Mouse (Mus musculus): ENCODE results near the gene Sept8. TPM values are rescaled to one million over a fixed set of nuclear protein-coding genes. Genes with fewer than 3 reads are reported as not detected.

Sept8 gene
- 5.9 TPM for polyA plus RNA-seq (2014; fragmentation: Illumina TruSeq; extraction: RNeasy Lipid Tissue Mini Kit (QIAGEN cat#74804); ENCODE audit: low replicate concordance)

GRCm38 (mm10) chr11:53519207-53520121 is at the start of gene Sept8:
Gene Sept8, plus strand, starts transcription at chr11:53519257.

GRCm38 (mm10) chr11:53469968-53470695 is 48.9 kb upstream of the Sept8 start, which contains the start of gene Gm9837:
Gene Gm9837, minus strand, starts transcription at chr11:53470479.

DNA sequence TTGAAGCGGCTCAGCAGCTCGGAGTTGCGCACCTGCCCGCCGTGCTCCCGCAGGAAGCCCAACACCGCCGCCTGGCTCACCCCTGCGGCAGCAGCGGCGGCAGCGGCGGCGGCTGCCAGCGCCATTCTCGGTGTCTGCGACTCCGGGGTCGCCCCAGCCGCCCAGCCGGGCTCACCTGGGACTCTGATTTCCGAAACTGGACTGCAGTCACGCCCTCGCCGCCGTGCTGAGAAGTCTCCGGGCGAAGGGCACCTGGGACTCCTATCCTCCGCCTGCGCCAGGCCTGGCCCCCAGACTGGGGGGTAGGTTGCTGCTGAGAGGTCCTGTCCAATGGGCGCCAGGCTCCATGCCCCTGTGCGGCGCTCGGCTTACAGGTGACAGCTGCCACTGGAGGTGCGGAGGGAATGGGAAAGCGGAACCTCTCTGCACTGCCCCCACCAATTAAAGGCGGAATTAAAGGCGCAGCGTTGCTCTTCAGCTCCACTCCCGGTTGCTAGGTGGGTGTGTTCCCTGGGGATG is 39.2 kb upstream of the Sept8 start, which contains the start of the genes Gm9945 and Sowaha:
Gene Gm9945, plus strand, starts transcription at position 384 of the 519 bp plus-strand sequence.
Gene Sowaha, minus strand, starts transcription at position 492 of the 519 bp plus-strand sequence.

DNA sequence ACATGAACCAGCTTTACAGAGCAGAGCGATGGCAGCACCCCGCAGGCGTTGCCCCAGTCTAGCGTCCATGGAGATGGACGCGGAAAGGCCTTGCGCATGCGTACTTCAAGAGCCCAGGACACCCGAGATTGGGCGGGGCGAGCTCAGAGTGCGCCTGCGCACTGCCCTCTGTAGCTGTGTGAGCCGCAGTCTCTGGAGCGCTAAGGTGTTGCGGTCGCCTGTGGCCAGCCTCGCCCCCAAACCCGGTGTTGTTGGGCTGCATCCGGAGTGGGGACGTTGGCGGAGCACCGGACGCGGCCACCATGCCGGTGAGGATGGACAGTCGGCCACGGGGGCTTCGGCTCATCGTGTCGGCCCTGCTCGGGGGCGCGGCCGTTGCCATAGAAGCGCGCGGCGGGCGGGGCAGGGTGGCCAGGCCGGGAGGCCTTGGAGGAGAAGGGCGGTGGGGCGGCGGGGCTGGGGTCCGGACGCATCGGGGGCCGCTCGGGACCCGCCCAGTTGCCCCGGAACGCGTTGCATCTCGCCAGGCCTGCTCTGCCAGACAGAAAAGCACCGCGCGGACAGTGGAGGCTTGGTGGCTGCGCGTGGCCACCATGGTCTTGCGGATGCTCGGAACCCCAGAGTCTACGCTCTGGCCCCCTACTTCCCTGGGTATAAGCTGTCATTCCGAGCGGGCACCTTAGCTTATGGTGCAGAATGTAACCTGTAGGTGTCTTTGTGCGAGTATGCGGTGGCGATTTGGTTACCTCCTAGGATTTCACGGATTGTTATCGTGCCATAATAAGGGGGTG is 48.4 kb downstream of the Sept8 start, which contains the start of gene Kif3a:
Gene Kif3a, plus strand, starts transcription at position 156 of the 791 bp plus-strand sequence.

Other genes starting within 250 kb of the Sept8 start
- gene Hspa4, start 218.8 kb upstream of the Sept8 start, polyA plus RNA-seq (2014; fragmentation: Illumina TruSeq; extraction: RNeasy Lipid Tissue Mini Kit (QIAGEN cat#74804); ENCODE audit: low replicate concordance) = 506 TPM
- 19.8 TPM for gene Zcchc10, start 194.6 kb upstream of the Sept8 start, polyA plus RNA-seq (2014; fragmentation: Illumina TruSeq; extraction: RNeasy Lipid Tissue Mini Kit (QIAGEN cat#74804); ENCODE audit: low replicate concordance)
- 123 TPM for gene Aff4, start 168.4 kb upstream of the Sept8 start, polyA plus RNA-seq (2014; fragmentation: Illumina TruSeq; extraction: RNeasy Lipid Tissue Mini Kit (QIAGEN cat#74804); ENCODE audit: low replicate concordance)
- gene Leap2, start 96.1 kb upstream of the Sept8 start, polyA plus RNA-seq (2014; fragmentation: Illumina TruSeq; extraction: RNeasy Lipid Tissue Mini Kit (QIAGEN cat#74804); ENCODE audit: low replicate concordance) = 235 TPM
- gene Uqcrq, start 88.4 kb upstream of the Sept8 start, polyA plus RNA-seq (2014; fragmentation: Illumina TruSeq; extraction: RNeasy Lipid Tissue Mini Kit (QIAGEN cat#74804); ENCODE audit: low replicate concordance) = 14.6 TPM
- gene Gdf9, start 88.2 kb upstream of the Sept8 start, polyA plus RNA-seq (2014; fragmentation: Illumina TruSeq; extraction: RNeasy Lipid Tissue Mini Kit (QIAGEN cat#74804); ENCODE audit: low replicate concordance) = not detected
- not detected for gene Gm10447, start 62.1 kb upstream of the Sept8 start, polyA plus RNA-seq (2014; fragmentation: Illumina TruSeq; extraction: RNeasy Lipid Tissue Mini Kit (QIAGEN cat#74804); ENCODE audit: low replicate concordance)
- 0.19 TPM for gene Shroom1, start 62.1 kb upstream of the Sept8 start, polyA plus RNA-seq (2014; fragmentation: Illumina TruSeq; extraction: RNeasy Lipid Tissue Mini Kit (QIAGEN cat#74804); ENCODE audit: low replicate concordance)
- gene Gm9837, start 48.8 kb upstream of the Sept8 start, polyA plus RNA-seq (2014; fragmentation: Illumina TruSeq; extraction: RNeasy Lipid Tissue Mini Kit (QIAGEN cat#74804); ENCODE audit: low replicate concordance) = not detected
- not detected for gene Gm9945, start 39.1 kb upstream of the Sept8 start, polyA plus RNA-seq (2014; fragmentation: Illumina TruSeq; extraction: RNeasy Lipid Tissue Mini Kit (QIAGEN cat#74804); ENCODE audit: low replicate concordance)
- 22.2 TPM for gene Sowaha, start 39.0 kb upstream of the Sept8 start, polyA plus RNA-seq (2014; fragmentation: Illumina TruSeq; extraction: RNeasy Lipid Tissue Mini Kit (QIAGEN cat#74804); ENCODE audit: low replicate concordance)
- gene Kif3a, start 48.1 kb downstream of the Sept8 start, polyA plus RNA-seq (2014; fragmentation: Illumina TruSeq; extraction: RNeasy Lipid Tissue Mini Kit (QIAGEN cat#74804); ENCODE audit: low replicate concordance) = 3.8 TPM
- gene Il4, start 99.4 kb downstream of the Sept8 start, polyA plus RNA-seq (2014; fragmentation: Illumina TruSeq; extraction: RNeasy Lipid Tissue Mini Kit (QIAGEN cat#74804); ENCODE audit: low replicate concordance) = not detected
- gene Il13, start 115.4 kb downstream of the Sept8 start, polyA plus RNA-seq (2014; fragmentation: Illumina TruSeq; extraction: RNeasy Lipid Tissue Mini Kit (QIAGEN cat#74804); ENCODE audit: low replicate concordance) = not detected
- gene Rad50, start 188.1 kb downstream of the Sept8 start, polyA plus RNA-seq (2014; fragmentation: Illumina TruSeq; extraction: RNeasy Lipid Tissue Mini Kit (QIAGEN cat#74804); ENCODE audit: low replicate concordance) = 21.9 TPM
- not detected for gene Il5, start 201.5 kb downstream of the Sept8 start, polyA plus RNA-seq (2014; fragmentation: Illumina TruSeq; extraction: RNeasy Lipid Tissue Mini Kit (QIAGEN cat#74804); ENCODE audit: low replicate concordance)

Data from small intestine, adult 10 weeks (tissue).